15 mouse cellular contexts compared by ENCODE assay signal in the genomic region with DNA sequence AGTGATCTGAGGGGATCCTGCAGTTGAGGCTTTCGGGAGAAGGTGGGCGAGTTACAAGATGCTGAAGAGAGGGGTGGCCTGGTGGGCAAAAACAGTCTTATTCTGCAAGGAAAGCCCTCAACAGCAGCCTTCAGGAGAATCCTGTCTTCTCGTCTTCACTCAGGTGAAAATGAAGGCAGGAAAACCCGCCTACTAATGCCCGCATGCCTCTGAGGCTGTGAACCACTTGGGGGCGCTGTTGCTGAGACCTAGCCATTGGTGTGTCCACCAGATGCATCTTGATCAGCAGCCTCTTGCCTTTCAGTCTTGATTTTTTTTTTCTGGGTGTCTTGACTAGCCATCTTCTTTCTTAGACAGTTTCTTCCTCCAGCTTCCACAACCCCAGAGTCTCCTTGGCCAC.
A peak's percentile ranks its signal among the peaks of the same experiment; 100 is the strongest.
DNase-seq lines count a peak whose midpoint lies in the region; ATAC-seq and TF ChIP-seq lines count a peak whose summit lies in the region.
"Had no signal": no experiment of that assay in that cellular context is flagged by ENCODE, and none has a peak within 500 bp of the region (broad histone marks: within the 10 kb centered on the region; RNA-seq: fewer than 3 reads in every experiment).

No protein-coding gene starts in this region.

- no peaks in the 10 kb centered on the region for H3K36me3 ChIP-seq in forebrain, embryonic 11.5 days (ENCODE audit: control insufficient read depth, insufficient read depth, low read length)
- H3K36me3 ChIP-seq in forebrain, embryonic 15.5 days: no peaks in the 10 kb centered on the region
- H3K36me3 ChIP-seq in liver, embryonic 14.5 days (replicated peaks; ENCODE audit: control insufficient read depth, insufficient read depth, low read depth): no peaks in the 10 kb centered on the region
- no peaks in the 10 kb centered on the region for H3K36me3 ChIP-seq in CH12.LX (replicated peaks in 1 of 2; ENCODE audit: control insufficient read depth in 1 of 2, insufficient read depth in 1 of 2, low read length in 1 of 2)
- H3K36me3 ChIP-seq: embryonic facial prominence, embryonic 13.5 days; heart, embryonic 13.5 days; midbrain, embryonic 10.5 days; neural tube, embryonic 12.5 days had no signal

- ATAC-seq in forebrain, embryonic 11.5 days (replicated peaks; ENCODE audit: low FRiP score): no peak
- no peak for ATAC-seq in forebrain, embryonic 15.5 days (replicated peaks)
- no peak for ATAC-seq in liver, embryonic 14.5 days (ENCODE audit: insufficient read depth)
- ATAC-seq: forebrain, embryonic 16.5 days; hindbrain, embryonic 16.5 days had no signal

- DNase-seq in forebrain, embryonic 11.5 days (ENCODE audit: low spot score): peak; percentile 52
- DNase-seq in liver, embryonic 14.5 days (ENCODE audit: low read depth in 3 of 3, low spot score in 3 of 3): no peak
- DNase-seq in liver: no peak
- peak; percentile 44 for DNase-seq in CH12.LX (ENCODE audit: extremely low read depth)
- DNase-seq in adrenal gland, postnatal 36 days: peak; percentile 36 to 44
- DNase-seq in frontal cortex, postnatal 10 days (ENCODE audit: low spot score in 2 of 2): no peak
- DNase-seq in embryo, embryonic 10 days (ENCODE audit: low spot score): no peak
- DNase-seq: lung, adult 2 months had no signal

- H3K4me2 ChIP-seq in forebrain, embryonic 11.5 days (ENCODE audit: low read depth, low read length, severe bottlenecking): no peak overlapping the region
- H3K4me2 ChIP-seq in forebrain, embryonic 15.5 days (replicated peaks): no peak overlapping the region
- H3K4me2 ChIP-seq in liver, embryonic 14.5 days (ENCODE audit: low read depth): no peak overlapping the region
- no peak overlapping the region for H3K4me2 ChIP-seq in CH12.LX (ENCODE audit: insufficient read depth, low read depth, poor library complexity, severe bottlenecking)
- H3K4me2 ChIP-seq: embryonic facial prominence, embryonic 13.5 days; heart, embryonic 13.5 days; neural tube, embryonic 12.5 days had no signal

- H3K9me3 ChIP-seq in forebrain, embryonic 11.5 days (ENCODE audit: control insufficient read depth, low read length): no peaks in the 10 kb centered on the region
- H3K9me3 ChIP-seq in forebrain, embryonic 15.5 days: no peaks in the 10 kb centered on the region
- no peaks in the 10 kb centered on the region for H3K9me3 ChIP-seq in liver, embryonic 14.5 days (ENCODE audit: control insufficient read depth, low read length)
- H3K9me3 ChIP-seq in CH12.LX (replicated peaks; ENCODE audit: low read length): no peaks in the 10 kb centered on the region
- H3K9me3 ChIP-seq: embryonic facial prominence, embryonic 13.5 days; heart, embryonic 13.5 days; midbrain, embryonic 10.5 days; neural tube, embryonic 12.5 days had no signal

- no peak overlapping the region for H3K27ac ChIP-seq in forebrain, embryonic 11.5 days (ENCODE audit: low read depth, low read length)
- H3K27ac ChIP-seq in forebrain, embryonic 15.5 days (replicated peaks): no peak overlapping the region
- no peak overlapping the region for H3K27ac ChIP-seq in liver, embryonic 14.5 days
- no peak overlapping the region for H3K27ac ChIP-seq in CH12.LX (ENCODE audit: insufficient read depth, low read depth)
- H3K27ac ChIP-seq: embryonic facial prominence, embryonic 13.5 days; heart, embryonic 13.5 days; midbrain, embryonic 10.5 days; neural tube, embryonic 12.5 days had no signal

- peak; percentile 55 for TF ChIP-seq CTCF in liver, embryonic 14.5 days (IDR thresholded peaks at IDR 0.05; ENCODE audit: low read depth)
- TF ChIP-seq CTCF in CH12.LX (conservative IDR thresholded peaks at IDR 0.05 in 1 of 2, IDR thresholded peaks at IDR 0.05 in 1 of 2; ENCODE audit: low read depth in 2 of 2, low read length in 2 of 2): peak; percentile 35 to 72; a peak in 2 of 4 replicates

- in situ Hi-C loops in CH12.LX (cut with MboI; ENCODE audit: low pct_ligation_motif_present, low pct_unique_long_range_greater_than_20kb, low sequenced_read_pairs): loop anchor here (10.0 kb wide), 1 partner anchor 90 kb away; the partner anchor contains the start of gene Tpm1

- peak; percentile 53 for TF ChIP-seq RAD21 in CH12.LX (IDR thresholded peaks at IDR 0.05; ENCODE audit: low read depth, low read length)

- dilution Hi-C loops in CH12.LX (cut with MboI; ENCODE audit: extremely low pct_ligation_motif_present, extremely low pct_unique_long_range_greater_than_20kb, low sequenced_read_pairs): no loop called here

- peaks cover 2% of the 10 kb centered on the region; the same call in 1 of the 2 replicates for H3K4me1 ChIP-seq in forebrain, embryonic 11.5 days (replicated peaks; ENCODE audit: control insufficient read depth, insufficient read depth, low read length)
- H3K4me1 ChIP-seq in forebrain, embryonic 15.5 days: peaks cover 4% of the 10 kb centered on the region; the same call in 1 of the 2 replicates
- peaks cover 0 to 8% of the 10 kb centered on the region in 2 experiments; a peak in 1 of 4 replicates for H3K4me1 ChIP-seq in liver, embryonic 14.5 days (replicated peaks; ENCODE audit: control insufficient read depth in 2 of 2, insufficient read depth in 2 of 2, low read length in 1 of 2)
- peaks cover 0 to 29% of the 10 kb centered on the region in 2 experiments; a peak in 3 of 4 replicates for H3K4me1 ChIP-seq in CH12.LX (ENCODE audit: control insufficient read depth in 1 of 2, insufficient read depth in 2 of 2)

- H3K79me2 ChIP-seq in CH12.LX (replicated peaks; ENCODE audit: control insufficient read depth, extremely low read depth, insufficient read depth, poor library complexity, severe bottlenecking): no peaks in the 10 kb centered on the region

- no peaks in the 10 kb centered on the region for H3K27me3 ChIP-seq in forebrain, embryonic 11.5 days (ENCODE audit: control insufficient read depth, insufficient read depth, low read length)
- no peaks in the 10 kb centered on the region for H3K27me3 ChIP-seq in forebrain, embryonic 15.5 days
- H3K27me3 ChIP-seq in liver, embryonic 14.5 days (ENCODE audit: control insufficient read depth, insufficient read depth, low read length): no peaks in the 10 kb centered on the region
- H3K27me3 ChIP-seq in CH12.LX (replicated peaks): no peaks in the 10 kb centered on the region
- H3K27me3 ChIP-seq: embryonic facial prominence, embryonic 13.5 days; heart, embryonic 13.5 days; neural tube, embryonic 12.5 days had no signal

- WGBS in forebrain, embryonic 11.5 days: 73% methylated on average over 6 of the region's 6 CpGs
- WGBS in forebrain, embryonic 15.5 days: 73% methylated on average over 6 of the region's 6 CpGs
- WGBS in liver, embryonic 14.5 days (ENCODE audit: insufficient replicate concordance): 50% methylated on average over 6 of the region's 6 CpGs

- H3K4me3 ChIP-seq in forebrain, embryonic 11.5 days (ENCODE audit: low read depth, low read length): no peak overlapping the region
- H3K4me3 ChIP-seq in forebrain, embryonic 15.5 days: no peak overlapping the region
- no peak overlapping the region for H3K4me3 ChIP-seq in liver, embryonic 14.5 days (ENCODE audit: insufficient read depth in 1 of 2, low read depth in 2 of 2, low read length in 2 of 2)
- no peak overlapping the region for H3K4me3 ChIP-seq in CH12.LX (replicated peaks in 1 of 3; ENCODE audit: low read depth in 2 of 3, low read length in 2 of 3, poor library complexity in 1 of 3)
- H3K4me3 ChIP-seq: embryonic facial prominence, embryonic 13.5 days; heart, embryonic 13.5 days; midbrain, embryonic 10.5 days; neural tube, embryonic 12.5 days had no signal

- H3K9ac ChIP-seq in forebrain, embryonic 11.5 days (ENCODE audit: low read length): no peak overlapping the region
- H3K9ac ChIP-seq in forebrain, embryonic 15.5 days (replicated peaks): no peak overlapping the region
- H3K9ac ChIP-seq in liver, embryonic 14.5 days (replicated peaks): no peak overlapping the region
- H3K9ac ChIP-seq in CH12.LX (ENCODE audit: insufficient read depth, low read depth): no peak overlapping the region
- H3K9ac ChIP-seq: embryonic facial prominence, embryonic 13.5 days; heart, embryonic 13.5 days; neural tube, embryonic 12.5 days had no signal

- no peak for TF ChIP-seq EP300 in liver, embryonic 14.5 days (IDR thresholded peaks at IDR 0.05; ENCODE audit: low read depth)
- no peak for TF ChIP-seq EP300 in CH12.LX (IDR thresholded peaks at IDR 0.05; ENCODE audit: low read length)

- no peak for TF ChIP-seq POLR2A in CH12.LX (IDR thresholded peaks at IDR 0.05; ENCODE audit: low read depth, low read length)

TF ChIP-seq in CH12.LX, 34 proteins besides CTCF, POLR2A, EP300 and RAD21:
- TF ChIP-seq ZNF384 (IDR thresholded peaks at IDR 0.05; ENCODE audit: low read depth, low read length): peak; percentile 36; the same call in 1 of the 2 replicates
- TF ChIP-seq SMC3 (IDR thresholded peaks at IDR 0.05; ENCODE audit: low read depth, low read length): peak; percentile 70
- no peak for TF ChIP-seq NELFE (IDR thresholded peaks at IDR 0.05; ENCODE audit: low read depth, low read length)
- TF ChIP-seq ETS1 (conservative IDR thresholded peaks at IDR 0.05; ENCODE audit: low read depth, low read length): no peak

Comparison
In these comparisons a context has a peak if more than half of its experiments do, and no peak if none do; other contexts are left out.
1. DNase-seq: peak in forebrain, embryonic 11.5 days (single experiment), CH12.LX (single experiment) and adrenal gland, postnatal 36 days (2 of 2); none in liver, embryonic 14.5 days (0 of 3), liver (single experiment), frontal cortex, postnatal 10 days (0 of 2) and embryo, embryonic 10 days (single experiment).